19 mouse cellular contexts compared by ENCODE assay signal in genomic region chr6:126580571-126580970, GRCm38 (mm10). TPM values are rescaled to one million over a fixed set of nuclear protein-coding genes. Genes with fewer than 3 reads are reported as not detected.
DNase-seq lines count a peak whose midpoint lies in the region; TF ChIP-seq lines count a peak whose summit lies in the region.
"Had no signal": no experiment of that assay in that cellular context is flagged by ENCODE, and none has a peak within 500 bp of the region (broad histone marks: within the 10 kb centered on the region; RNA-seq: fewer than 3 reads in every experiment).

No protein-coding gene starts in this region.

- H3K4me3 ChIP-seq in layer of hippocampus, adult 2 months, result no peak overlapping the region
- H3K4me3 ChIP-seq: embryonic facial prominence, embryonic 10.5 days; embryonic facial prominence, embryonic 12.5 days; forebrain, embryonic 13.5 days; forebrain, embryonic 15.5 days had no signal

- DNase-seq in cerebellum, adult 18-20 months, result peak; percentile 48 to 64
- no peak for DNase-seq in cerebellum, postnatal 14 days
- DNase-seq in cerebellum, adult 9-10 months, result peak; percentile 65
- no peak for DNase-seq in cerebellum, adult 9-11 months
- DNase-seq in layer of hippocampus, adult 2 months (ENCODE audit: low spot score in 2 of 2), result no peak
- DNase-seq in layer of hippocampus, postnatal 25 days (ENCODE audit: extremely low spot score in 1 of 2, low spot score in 1 of 2), result no peak
- peak; percentile 88 for DNase-seq in brain, adult 2 months (ENCODE audit: low read depth, low spot score)
- DNase-seq in lung, postnatal 14 days, result no peak
- DNase-seq: adrenal gland, adult 2 months; adrenal gland, postnatal 10 days; adrenal gland, postnatal 25 days; cerebellum, adult 11 months; forebrain, postnatal 0 days had no signal

- TF ChIP-seq CTCF in layer of hippocampus, adult 2 months (conservative IDR thresholded peaks at IDR 0.05), result peak; percentile 22; the same call in 1 of the 2 replicates

- H3K27ac ChIP-seq in layer of hippocampus, adult 2 months, result peak overlapping the region; percentile 84
- H3K27ac ChIP-seq: embryonic facial prominence, embryonic 10.5 days; embryonic facial prominence, embryonic 12.5 days; forebrain, embryonic 13.5 days; forebrain, embryonic 15.5 days had no signal

RNA-seq across cellular contexts. Expression of gene Kcna5, which starts 45.4 kb away (rescaled TPM):
- total RNA-seq in layer of hippocampus, adult 2 months (2021), result 1 to 10 TPM; 1.5 to 1.6 TPM
- 1 to 10 TPM; 1.6 to 1.7 TPM for total RNA-seq in layer of hippocampus, postnatal 25 days (2021)
- total RNA-seq: ES-E14, MEL had no signal

Comparison
In these comparisons a context has a peak if more than half of its experiments do, and no peak if none do; other contexts are left out.
1. DNase-seq: peak in cerebellum, adult 18-20 months (2 of 2), cerebellum, adult 9-10 months (single experiment) and brain, adult 2 months (single experiment); none in cerebellum, postnatal 14 days (0 of 2), cerebellum, adult 9-11 months (single experiment), layer of hippocampus, adult 2 months (0 of 2), layer of hippocampus, postnatal 25 days (0 of 2) and lung, postnatal 14 days (single experiment).